13 mouse cellular contexts compared by ENCODE assay signal in the genomic region with DNA sequence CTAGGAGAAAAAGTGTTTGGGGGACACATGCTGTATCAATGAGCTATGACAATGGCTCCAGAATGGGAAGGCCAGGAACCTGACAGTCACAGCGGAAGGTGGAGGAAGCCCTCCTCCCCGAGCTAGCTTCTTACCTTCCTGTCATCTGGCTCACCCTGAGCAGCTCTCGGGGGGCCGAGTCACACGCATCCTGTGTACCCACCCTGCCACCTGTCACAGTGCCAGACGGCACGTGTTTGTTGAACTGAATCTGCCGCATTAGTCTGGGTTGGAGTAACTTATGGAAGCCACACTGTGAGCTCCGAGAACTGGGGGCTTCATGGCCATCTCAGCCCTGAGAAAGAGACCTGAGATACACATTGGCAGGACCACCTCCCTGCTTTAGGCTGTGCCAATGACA.
A peak's percentile ranks its signal among the peaks of the same experiment; 100 is the strongest.
DNase-seq lines count a peak whose midpoint lies in the region; ATAC-seq and TF ChIP-seq lines count a peak whose summit lies in the region.
"Had no signal": no experiment of that assay in that cellular context is flagged by ENCODE, and none has a peak within 500 bp of the region (broad histone marks: within the 10 kb centered on the region; RNA-seq: fewer than 3 reads in every experiment).

No protein-coding gene starts in this region.

- peak; percentile 3; the same call in 1 of the 2 replicates for ATAC-seq in forebrain, embryonic 15.5 days (replicated peaks)
- ATAC-seq in midbrain, embryonic 11.5 days (ENCODE audit: low FRiP score) = no peak
- ATAC-seq in kidney, embryonic 15.5 days (replicated peaks; ENCODE audit: low FRiP score) = no peak

- DNase-seq in layer of hippocampus, adult 2 months (ENCODE audit: low spot score in 2 of 2) = no peak
- no peak for DNase-seq in layer of hippocampus, adult 9-10 months (ENCODE audit: low spot score)
- DNase-seq in midbrain, embryonic 11.5 days (ENCODE audit: low spot score, missing footprints) = no peak
- peak; percentile 9 to 10 for DNase-seq in thymus, postnatal 10 days (ENCODE audit: low spot score in 2 of 2)
- no peak for DNase-seq in heart, postnatal 4 days
- no peak for DNase-seq in gastrocnemius, adult 18-20 months (ENCODE audit: low spot score)
- DNase-seq: adrenal gland, postnatal 36 days; cerebellum, adult 11-12 months; heart, adult 18-20 months; lung, postnatal 14 days had no signal

- no peaks in the 10 kb centered on the region for H3K36me3 ChIP-seq in forebrain, embryonic 15.5 days
- no peaks in the 10 kb centered on the region for H3K36me3 ChIP-seq in midbrain, embryonic 11.5 days (ENCODE audit: control insufficient read depth, insufficient read depth, low read length)
- no peaks in the 10 kb centered on the region for H3K36me3 ChIP-seq in kidney, embryonic 15.5 days

- H3K4me2 ChIP-seq in forebrain, embryonic 15.5 days (replicated peaks) = no peak overlapping the region
- H3K4me2 ChIP-seq in midbrain, embryonic 11.5 days = no peak overlapping the region
- no peak overlapping the region for H3K4me2 ChIP-seq in kidney, embryonic 15.5 days

- TF ChIP-seq CTCF in layer of hippocampus, adult 2 months (conservative IDR thresholded peaks at IDR 0.05) = no peak

- peak overlapping the region; percentile 89 for H3K27ac ChIP-seq in layer of hippocampus, adult 2 months
- peak overlapping the region; percentile 90 for H3K27ac ChIP-seq in forebrain, embryonic 15.5 days (replicated peaks)
- peak overlapping the region; percentile 50 for H3K27ac ChIP-seq in midbrain, embryonic 11.5 days (ENCODE audit: low read depth, low read length)
- no peak overlapping the region for H3K27ac ChIP-seq in kidney, embryonic 15.5 days
- H3K27ac ChIP-seq: kidney, postnatal 0 days had no signal

- no peak overlapping the region for H3K4me3 ChIP-seq in layer of hippocampus, adult 2 months
- no peak overlapping the region for H3K4me3 ChIP-seq in forebrain, embryonic 15.5 days
- no peak overlapping the region for H3K4me3 ChIP-seq in midbrain, embryonic 11.5 days (ENCODE audit: low read depth, low read length)
- no peak overlapping the region for H3K4me3 ChIP-seq in kidney, embryonic 15.5 days (replicated peaks)

- peaks cover 49% of the 10 kb centered on the region for H3K4me1 ChIP-seq in forebrain, embryonic 15.5 days
- H3K4me1 ChIP-seq in midbrain, embryonic 11.5 days (ENCODE audit: control insufficient read depth, insufficient read depth, low read length) = peaks cover 32% of the 10 kb centered on the region
- H3K4me1 ChIP-seq in kidney, embryonic 15.5 days = peaks cover 35% of the 10 kb centered on the region

- 41% methylated on average over 9 of the region's 9 CpGs for WGBS in forebrain, embryonic 15.5 days
- 86% methylated on average over 9 of the region's 9 CpGs for WGBS in midbrain, embryonic 11.5 days
- WGBS in kidney, embryonic 15.5 days = 82% methylated on average over 9 of the region's 9 CpGs

- no peak overlapping the region; the same call in 1 of the 2 replicates for H3K9ac ChIP-seq in forebrain, embryonic 15.5 days (replicated peaks)
- H3K9ac ChIP-seq in midbrain, embryonic 11.5 days (ENCODE audit: low read length) = no peak overlapping the region; the same call in 1 of the 2 replicates
- H3K9ac ChIP-seq in kidney, embryonic 15.5 days = no peak overlapping the region

- no peaks in the 10 kb centered on the region for H3K9me3 ChIP-seq in forebrain, embryonic 15.5 days
- H3K9me3 ChIP-seq in midbrain, embryonic 11.5 days (ENCODE audit: control insufficient read depth, low read length) = no peaks in the 10 kb centered on the region
- no peaks in the 10 kb centered on the region for H3K9me3 ChIP-seq in kidney, embryonic 15.5 days (replicated peaks)

- H3K27me3 ChIP-seq in forebrain, embryonic 15.5 days = no peaks in the 10 kb centered on the region
- no peaks in the 10 kb centered on the region for H3K27me3 ChIP-seq in midbrain, embryonic 11.5 days (ENCODE audit: control insufficient read depth, insufficient read depth, low read length)
- H3K27me3 ChIP-seq in kidney, embryonic 15.5 days = 0 out of 2 replicates have a peak, but pooled peaks cover 7% of the 10 kb centered on the region

Comparison
In these comparisons a context has a peak if more than half of its experiments do, and no peak if none do; other contexts are left out.
1. DNase-seq: peak in thymus, postnatal 10 days (2 of 2); none in layer of hippocampus, adult 2 months (0 of 2), layer of hippocampus, adult 9-10 months (single experiment), midbrain, embryonic 11.5 days (single experiment), heart, postnatal 4 days (single experiment) and gastrocnemius, adult 18-20 months (single experiment).